13 mouse cellular contexts compared by ENCODE assay signal in the genomic region with DNA sequence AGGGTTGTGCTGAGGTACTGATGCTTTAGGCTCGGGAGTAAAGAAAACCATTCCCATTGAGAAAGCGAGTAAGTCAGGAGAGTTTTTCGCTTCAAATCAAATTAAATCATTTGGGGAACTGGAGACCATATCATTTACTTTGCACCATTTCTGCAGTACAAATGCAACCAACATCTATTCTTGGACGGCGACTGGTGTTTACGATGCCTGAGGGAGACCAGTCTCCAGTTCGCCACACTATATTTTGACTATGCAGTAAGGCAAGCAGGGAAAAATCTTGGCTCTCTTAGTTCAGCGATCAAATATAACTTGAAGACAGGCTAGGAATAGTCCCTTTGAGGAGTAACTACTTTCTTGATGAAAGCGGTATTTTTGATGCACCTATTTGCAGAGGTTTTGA. TPM values are rescaled to one million over a fixed set of nuclear protein-coding genes. Genes with fewer than 3 reads are reported as not detected.
"Had no signal": no experiment of that assay in that cellular context is flagged by ENCODE, and none has a peak within 500 bp of the region (broad histone marks: within the 10 kb centered on the region; RNA-seq: fewer than 3 reads in every experiment).

No protein-coding gene starts in this region.

- H3K4me3 ChIP-seq: left cerebral cortex, adult 2 months; liver, embryonic 13.5 days; midbrain, embryonic 12.5 days; neural tube, embryonic 13.5 days had no signal

- ATAC-seq: liver, postnatal 0 days; midbrain, embryonic 16.5 days had no signal

- H3K36me3 ChIP-seq: liver, embryonic 13.5 days; midbrain, embryonic 12.5 days; neural tube, embryonic 13.5 days had no signal

- H3K27me3 ChIP-seq: liver, embryonic 13.5 days; midbrain, embryonic 12.5 days; neural tube, embryonic 13.5 days had no signal

- H3K4me1 ChIP-seq: liver, embryonic 13.5 days; midbrain, embryonic 12.5 days; neural tube, embryonic 13.5 days had no signal

- H3K4me2 ChIP-seq: liver, embryonic 13.5 days; midbrain, embryonic 12.5 days; neural tube, embryonic 13.5 days had no signal

- DNase-seq: kidney, adult 8-10 months; kidney, postnatal 25 days; liver; liver, embryonic 13.5 days; liver, postnatal 0 days; retina, postnatal 1 day; right cerebral cortex, postnatal 14 days; thymus, postnatal 4 days had no signal

- H3K9ac ChIP-seq: liver, embryonic 13.5 days; liver, postnatal 0 days; midbrain, embryonic 12.5 days; neural tube, embryonic 13.5 days had no signal

- H3K9me3 ChIP-seq: liver, embryonic 13.5 days; midbrain, embryonic 12.5 days; neural tube, embryonic 13.5 days had no signal

- H3K27ac ChIP-seq: left cerebral cortex, adult 2 months; liver, embryonic 13.5 days; midbrain, embryonic 12.5 days; neural tube, embryonic 13.5 days had no signal

RNA-seq across cellular contexts. Expression of a gene that starts 11.0 kb away (rescaled TPM):
- total RNA-seq: megakaryocyte-erythroid progenitor cell, adult 5-6 weeks had no signal
